ENCODE assay signal across 16 mouse cellular contexts in genomic region chr17:35210593-35210992, GRCm38 (mm10). TPM values are rescaled to one million over a fixed set of nuclear protein-coding genes. Genes with fewer than 3 reads are reported as not detected.
"Had no signal": no experiment of that assay in that cellular context is flagged by ENCODE, and none has a peak within 500 bp of the region (broad histone marks: within the 10 kb centered on the region; RNA-seq: fewer than 3 reads in every experiment).

No protein-coding gene starts in this region.

- H3K4me1 ChIP-seq: limb, embryonic 12.5 days; midbrain, embryonic 13.5 days; neural tube, embryonic 15.5 days had no signal

- H3K4me3 ChIP-seq: kidney, embryonic 15.5 days; limb, embryonic 12.5 days; midbrain, embryonic 13.5 days; neural tube, embryonic 15.5 days had no signal

- H3K4me2 ChIP-seq: kidney, embryonic 15.5 days; limb, embryonic 12.5 days; midbrain, embryonic 13.5 days; neural tube, embryonic 15.5 days had no signal

- H3K9ac ChIP-seq: kidney, embryonic 15.5 days; limb, embryonic 12.5 days; liver, embryonic 14.5 days; midbrain, embryonic 13.5 days; neural tube, embryonic 15.5 days had no signal

- H3K27me3 ChIP-seq: kidney, embryonic 15.5 days; limb, embryonic 12.5 days; midbrain, embryonic 13.5 days; neural tube, embryonic 15.5 days had no signal

- H3K9me3 ChIP-seq: kidney, embryonic 15.5 days; limb, embryonic 12.5 days; midbrain, embryonic 13.5 days; neural tube, embryonic 15.5 days had no signal

- H3K27ac ChIP-seq: kidney, embryonic 15.5 days; limb, embryonic 12.5 days; liver, embryonic 14.5 days; midbrain, embryonic 13.5 days; neural tube, embryonic 15.5 days had no signal

- DNase-seq: kidney, adult 2 months; kidney, postnatal 14 days; layer of hippocampus, postnatal 36 days; liver; lung, adult 2 months; thymus, adult 18-20 months had no signal

- H3K36me3 ChIP-seq: kidney, embryonic 15.5 days; limb, embryonic 12.5 days; midbrain, embryonic 13.5 days; neural tube, embryonic 15.5 days had no signal

- ATAC-seq: lung, postnatal 0 days; midbrain, embryonic 13.5 days had no signal

RNA-seq across cellular contexts. Expression of gene Lta, which starts 5.4 kb away (rescaled TPM):
- total RNA-seq: megakaryocyte progenitor cell, adult 5-6 weeks had no signal
- polyA plus RNA-seq: limb, embryonic 12.5 days had no signal

RNA-seq across cellular contexts. Expression of gene Tnf, which starts 8.8 kb away (rescaled TPM):
- total RNA-seq: layer of hippocampus, postnatal 36 days; midbrain, postnatal 0 days had no signal
- polyA plus RNA-seq: limb, embryonic 12.5 days; midbrain, embryonic 13.5 days had no signal

RNA-seq across cellular contexts. Expression of gene Gm16181, which starts 10.0 kb away (rescaled TPM):
- total RNA-seq: layer of hippocampus, postnatal 36 days; left cerebral cortex, postnatal 36 days; megakaryocyte progenitor cell, adult 5-6 weeks; midbrain, postnatal 0 days had no signal
- polyA plus RNA-seq: kidney, adult 2 months; lung, postnatal 0 days; neural tube, embryonic 11.5 days; neural tube, embryonic 15.5 days had no signal
